21 mouse cellular contexts compared by ENCODE assay signal in the genomic region with DNA sequence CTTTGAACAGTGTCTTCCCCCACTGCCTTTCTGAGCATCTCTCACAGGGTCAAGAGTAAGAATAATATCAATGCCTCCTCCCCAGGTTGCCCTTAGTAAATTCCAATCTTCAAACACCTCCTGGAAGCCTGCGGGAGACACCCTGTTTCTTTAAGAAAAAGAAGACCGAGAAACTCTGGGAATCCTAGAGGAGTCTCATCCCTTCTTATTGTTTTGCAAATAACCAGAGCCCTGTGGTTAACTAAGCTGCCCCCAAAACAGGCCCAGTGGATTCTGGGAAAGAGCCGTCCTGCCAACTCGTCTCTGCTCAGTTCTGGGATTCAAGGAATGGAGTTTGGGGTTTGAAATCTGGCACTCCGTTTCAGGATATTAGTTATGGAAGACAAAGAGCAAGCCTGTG.
A peak's percentile ranks its signal among the peaks of the same experiment; 100 is the strongest.
DNase-seq lines count a peak whose midpoint lies in the region; ATAC-seq and TF ChIP-seq lines count a peak whose summit lies in the region.
"Had no signal": no experiment of that assay in that cellular context is flagged by ENCODE, and none has a peak within 500 bp of the region (broad histone marks: within the 10 kb centered on the region; RNA-seq: fewer than 3 reads in every experiment).

No protein-coding gene starts in this region.

- no peak for ATAC-seq in forebrain, embryonic 12.5 days (ENCODE audit: low FRiP score)
- ATAC-seq in limb, embryonic 12.5 days (ENCODE audit: insufficient number of reproducible peaks, insufficient read depth, low FRiP score, low TSS enrichment, low read depth) = no peak
- ATAC-seq: activated CD4-positive, CD25-positive, alpha-beta regulatory T cell, adult 4 months; forebrain, embryonic 13.5 days; intestine, embryonic 16.5 days had no signal

- no peak overlapping the region for H3K4me2 ChIP-seq in forebrain, embryonic 12.5 days
- peak overlapping the region; percentile 60; the same call in 1 of the 2 replicates for H3K4me2 ChIP-seq in limb, embryonic 12.5 days

- peaks cover 76% of the 10 kb centered on the region for H3K4me1 ChIP-seq in forebrain, embryonic 10.5 days
- H3K4me1 ChIP-seq in forebrain, embryonic 12.5 days = peaks cover 22% of the 10 kb centered on the region
- H3K4me1 ChIP-seq in limb, embryonic 12.5 days (replicated peaks) = peaks cover 28% of the 10 kb centered on the region
- H3K4me1 ChIP-seq in limb, embryonic 10.5 days = peaks cover 60% of the 10 kb centered on the region
- peaks cover 70% of the 10 kb centered on the region for H3K4me1 ChIP-seq in E14TG2a.4 (replicated peaks; ENCODE audit: low read depth, low read length)
- H3K4me1 ChIP-seq: hindbrain, embryonic 15.5 days had no signal

- H3K36me3 ChIP-seq in forebrain, embryonic 10.5 days (replicated peaks) = peaks cover 10% of the 10 kb centered on the region
- no peaks in the 10 kb centered on the region; the same call in 1 of the 2 replicates for H3K36me3 ChIP-seq in forebrain, embryonic 12.5 days (replicated peaks)
- peaks cover 8% of the 10 kb centered on the region; the same call in 1 of the 2 replicates for H3K36me3 ChIP-seq in limb, embryonic 12.5 days
- 0 out of 2 replicates have a peak, but pooled peaks cover 4% of the 10 kb centered on the region for H3K36me3 ChIP-seq in limb, embryonic 10.5 days
- H3K36me3 ChIP-seq in E14TG2a.4 (ENCODE audit: insufficient read depth, low read length) = no peaks in the 10 kb centered on the region
- H3K36me3 ChIP-seq: G1E; hindbrain, embryonic 15.5 days had no signal

- no peak overlapping the region for H3K27ac ChIP-seq in forebrain, embryonic 10.5 days
- H3K27ac ChIP-seq in forebrain, embryonic 12.5 days = no peak overlapping the region
- H3K27ac ChIP-seq in limb, embryonic 12.5 days = no peak overlapping the region
- no peak overlapping the region for H3K27ac ChIP-seq in limb, embryonic 10.5 days
- H3K27ac ChIP-seq: forebrain, embryonic 13.5 days; heart, embryonic 15.5 days; hindbrain, embryonic 15.5 days had no signal

- peaks cover 55% of the 10 kb centered on the region for H3K9me3 ChIP-seq in forebrain, embryonic 10.5 days
- H3K9me3 ChIP-seq in forebrain, embryonic 12.5 days = peaks cover 55% of the 10 kb centered on the region
- peaks cover 54% of the 10 kb centered on the region for H3K9me3 ChIP-seq in limb, embryonic 12.5 days
- peaks cover 6% of the 10 kb centered on the region for H3K9me3 ChIP-seq in limb, embryonic 10.5 days (replicated peaks)
- peaks cover 92% of the 10 kb centered on the region for H3K9me3 ChIP-seq in E14TG2a.4 (ENCODE audit: low read length)

- no peak overlapping the region for H3K9ac ChIP-seq in forebrain, embryonic 12.5 days
- no peak overlapping the region for H3K9ac ChIP-seq in limb, embryonic 12.5 days (replicated peaks)
- H3K9ac ChIP-seq: forebrain, postnatal 0 days; heart, embryonic 15.5 days; hindbrain, embryonic 15.5 days had no signal

- no peak for TF ChIP-seq CTCF in E14TG2a.4 (conservative IDR thresholded peaks at IDR 0.05; ENCODE audit: low read length)

- H3K27me3 ChIP-seq in forebrain, embryonic 10.5 days (ENCODE audit: poor library complexity, severe bottlenecking) = peaks cover 22% of the 10 kb centered on the region
- peaks cover 4% of the 10 kb centered on the region; the same call in 1 of the 2 replicates for H3K27me3 ChIP-seq in forebrain, embryonic 12.5 days
- no peaks in the 10 kb centered on the region for H3K27me3 ChIP-seq in limb, embryonic 12.5 days
- no peaks in the 10 kb centered on the region for H3K27me3 ChIP-seq in limb, embryonic 10.5 days (ENCODE audit: low read depth, poor library complexity, severe bottlenecking)
- H3K27me3 ChIP-seq in E14TG2a.4 (ENCODE audit: insufficient read depth, low read length) = no peaks in the 10 kb centered on the region
- H3K27me3 ChIP-seq: hindbrain, embryonic 15.5 days had no signal

- no peak for DNase-seq in forebrain, embryonic 10.5 days (ENCODE audit: extremely low spot score, low spot score)
- DNase-seq in limb, embryonic 10.5 days (ENCODE audit: low spot score) = no peak
- peak; percentile 96 for DNase-seq in R1 (ENCODE audit: low read depth, low spot score)
- DNase-seq in ovary, postnatal 36 days (ENCODE audit: low spot score) = no peak
- no peak for DNase-seq in spleen, postnatal 4 days (ENCODE audit: low spot score in 2 of 2)
- DNase-seq: adrenal gland, postnatal 14 days; cerebellum, adult 11-12 months; cerebellum, adult 9-11 months; cerebellum, postnatal 36 days; forebrain, postnatal 0 days; gastrocnemius, postnatal 14 days; heart, postnatal 14 days had no signal

- 52% methylated on average over 5 of the region's 5 CpGs for WGBS in forebrain, embryonic 10.5 days
- 59% methylated on average over 5 of the region's 5 CpGs for WGBS in forebrain, embryonic 12.5 days
- 63% methylated on average over 5 of the region's 5 CpGs for WGBS in limb, embryonic 12.5 days
- 56% methylated on average over 5 of the region's 5 CpGs for WGBS in limb, embryonic 10.5 days

- H3K4me3 ChIP-seq in forebrain, embryonic 10.5 days = peak overlapping the region; percentile 44; the same call in 1 of the 2 replicates
- no peak overlapping the region for H3K4me3 ChIP-seq in forebrain, embryonic 12.5 days (replicated peaks)
- H3K4me3 ChIP-seq in limb, embryonic 12.5 days (replicated peaks) = no peak overlapping the region
- H3K4me3 ChIP-seq in limb, embryonic 10.5 days = no peak overlapping the region
- peak overlapping the region; percentile 74 for H3K4me3 ChIP-seq in E14TG2a.4 (replicated peaks; ENCODE audit: low read length)

Comparison
In these comparisons a context has a peak if more than half of its experiments do, and no peak if none do; other contexts are left out.
1. H3K4me3 ChIP-seq: peak in forebrain, embryonic 10.5 days (single experiment) and E14TG2a.4 (single experiment); none in forebrain, embryonic 12.5 days (single experiment), limb, embryonic 12.5 days (single experiment) and limb, embryonic 10.5 days (single experiment).